Mouse (Mus musculus) heart, embryonic 11.5 days (tissue): Measurements from ENCODE around the gene Fbxw4. TPM values are rescaled to one million over a fixed set of nuclear protein-coding genes. Genes with fewer than 3 reads are reported as not detected.

Experiments used
- ATAC-seq: fragments of 200-750 bp; cut with Nextera tagmentation; replicated peaks from 2 replicates; pipeline ENCODE4 v1.8.0; 2017; ENCODE audit warnings: moderate library complexity; ENCODE audit not compliant: insufficient number of reproducible peaks, low FRiP score, low TSS enrichment
- H3K27ac ChIP-seq: fragments of 300-500 bp; sonication (generic); 2 replicates; pipeline ENCODE4 v1.5.1; 2014; ENCODE audit warnings: mild to moderate bottlenecking, low read depth, low read length
- H3K27me3 ChIP-seq: fragments of 300-500 bp; sonication (generic); 2 replicates; pipeline ENCODE4 v1.6.1; 2014; ENCODE audit warnings: mild to moderate bottlenecking, low read length, mixed read lengths; ENCODE audit not compliant: control insufficient read depth, insufficient read depth
- H3K36me3 ChIP-seq: fragments of 300-500 bp; sonication (generic); 2 replicates; pipeline ENCODE4 v1.6.1; 2014; ENCODE audit warnings: mild to moderate bottlenecking, low read length, moderate library complexity, mixed read lengths; ENCODE audit not compliant: control insufficient read depth, insufficient read depth
- H3K4me1 ChIP-seq: fragments of 300-500 bp; sonication (generic); 2 replicates; pipeline ENCODE4 v1.6.1; 2014; ENCODE audit warnings: low read length; ENCODE audit not compliant: control insufficient read depth, insufficient read depth
- H3K4me2 ChIP-seq: fragments of 300-500 bp; sonication (generic); 2 replicates; pipeline ENCODE4 v1.6.1; 2014; ENCODE audit warnings: mild to moderate bottlenecking, moderate library complexity
- H3K4me3 ChIP-seq: fragments of 300-500 bp; sonication (generic); 2 replicates; pipeline ENCODE4 v1.5.1; 2014; ENCODE audit warnings: low read depth, low read length
- H3K9ac ChIP-seq: fragments of 300-500 bp; sonication (generic); 2 replicates; pipeline ENCODE4 v1.6.1; 2014; ENCODE audit warnings: mild to moderate bottlenecking, low read depth, low read length, moderate library complexity
- H3K9me3 ChIP-seq: fragments of 300-500 bp; sonication (generic); replicated peaks from 2 replicates; pipeline ENCODE4 v1.6.1; 2016; ENCODE audit warnings: low read length; ENCODE audit not compliant: control insufficient read depth
- WGBS: fragments of 180-500 bp; shearing (Covaris S2); extraction: QIAGEN DNeasy Blood & Tissue Kit; methylation state at CpG from one replicate; pipeline ENCODE4 v1.1.7; 2014; ENCODE audit not compliant: insufficient replicate concordance; 5-methylcytosine and 5-hydroxymethylcytosine counted together
- polyA plus RNA-seq: library from polyadenylated mRNA; unstranded; fragments of >200 nt; fragmentation: Nextera tagmentation; extraction: Ambion mirVana; gene quantifications from 2 replicates; pipeline ENCODE4 v1.2.1, GENCODE M21; 2014

The Fbxw4 gene
- polyA plus RNA-seq, 1 experiment from 2014 or later, result 4.2 TPM

DNA sequence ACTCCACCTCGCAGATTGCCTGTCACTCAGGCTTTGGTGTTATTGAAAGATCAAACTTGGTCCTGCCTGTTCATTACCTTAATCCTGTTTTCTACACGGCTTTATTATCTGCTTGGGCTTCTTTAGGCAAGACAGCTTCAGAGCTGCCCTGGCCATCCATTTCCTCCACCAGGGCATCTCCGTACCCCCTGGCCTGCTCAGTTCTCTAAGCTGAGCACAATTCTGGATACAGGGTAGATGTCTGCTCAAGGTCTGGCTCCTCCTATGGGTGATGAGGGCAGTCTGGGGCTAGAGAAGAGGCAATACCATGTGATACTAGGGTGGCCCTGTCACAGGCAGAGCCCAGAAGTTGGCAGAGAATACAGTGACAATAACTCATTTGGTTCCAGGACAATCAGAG is 73.3 kb downstream of the Fbxw4 start:
- Histone ChIP-seq H3K27me3 (no peaks in the 10 kb centered on the region), H3K9ac (no peak overlapping the region), H3K4me1 (peaks cover 14% of the 10 kb centered on the region), H3K27ac (no peak overlapping the region), H3K4me3 (no peak overlapping the region), H3K36me3 (no peaks in the 10 kb centered on the region), H3K4me2 (no peak overlapping the region), H3K9me3 (no peaks in the 10 kb centered on the region)
- no peak for ATAC-seq
- WGBS, result 46% methylated on average over 3 of the region's 3 CpGs

DNA sequence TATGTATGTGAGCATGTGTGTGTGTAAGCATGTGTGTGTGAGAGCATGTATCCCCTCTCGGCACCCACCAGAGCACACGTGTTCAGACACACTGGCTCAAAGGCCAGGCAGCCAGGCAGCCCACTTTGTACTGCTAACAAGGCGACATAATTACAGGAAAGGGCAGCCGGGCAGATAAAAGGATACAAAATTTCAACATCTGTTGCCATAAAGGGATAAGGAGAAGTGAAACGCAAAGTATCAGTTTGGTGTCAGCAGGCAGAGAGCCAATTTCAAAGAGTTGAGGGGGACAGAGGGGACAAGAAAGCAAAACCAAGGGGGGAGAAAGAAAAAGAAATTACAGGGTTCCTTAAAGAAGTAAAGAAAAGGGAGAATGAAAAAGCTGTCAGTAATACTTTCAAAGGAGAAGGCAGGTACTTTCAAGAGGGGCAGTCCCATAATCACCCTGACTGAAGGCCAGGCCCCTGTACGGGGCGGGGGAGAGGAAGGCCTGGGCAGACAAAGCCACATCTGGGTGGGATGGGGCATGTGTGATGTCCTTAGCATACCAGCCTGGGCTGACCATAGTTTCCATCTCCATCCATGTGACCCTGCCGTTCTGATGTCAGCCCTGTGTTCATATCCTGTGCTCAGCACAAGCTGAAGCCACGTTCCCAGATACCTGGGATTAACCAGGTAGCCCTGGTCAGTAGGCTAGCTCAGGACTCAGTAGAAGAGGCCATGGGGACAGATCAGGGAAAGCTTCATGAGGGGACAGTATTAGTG is 75.1 kb downstream of the Fbxw4 start:
- Histone ChIP-seq H3K27ac (no peak overlapping the region), H3K27me3 (no peaks in the 10 kb centered on the region)

DNA sequence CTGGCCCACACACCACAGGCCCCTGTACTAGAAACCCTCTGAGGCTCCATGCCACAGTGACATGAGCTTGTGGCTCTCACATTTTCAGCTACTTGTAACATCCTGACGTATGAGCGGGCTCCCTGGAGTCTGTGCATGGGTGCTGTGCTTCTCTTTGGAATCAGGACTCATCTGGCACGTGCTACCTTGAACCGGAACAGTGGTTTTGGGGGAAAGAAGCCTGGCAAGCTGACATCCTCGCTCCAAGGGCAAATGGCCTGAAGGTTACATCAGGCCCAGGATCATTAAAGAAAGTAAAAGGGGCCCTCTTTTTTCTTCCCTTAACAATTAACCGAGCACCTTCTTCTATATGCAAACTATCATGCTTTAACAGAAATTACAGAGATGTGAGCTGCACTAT is 77.0 kb downstream of the Fbxw4 start:
- no peaks in the 10 kb centered on the region for H3K27me3 ChIP-seq
- no peak overlapping the region for H3K4me2 ChIP-seq
- H3K27ac ChIP-seq, result no peak overlapping the region
- no peaks in the 10 kb centered on the region for H3K9me3 ChIP-seq
- WGBS, result 82% methylated on average over 6 of the region's 6 CpGs
- no peak overlapping the region for H3K9ac ChIP-seq
- peaks cover 5% of the 10 kb centered on the region for H3K36me3 ChIP-seq
- no peak for ATAC-seq
- no peak overlapping the region for H3K4me3 ChIP-seq
- H3K4me1 ChIP-seq, result peaks cover 26% of the 10 kb centered on the region

More for the DNA sequence above, 75.1 kb downstream of the Fbxw4 start:
- H3K9me3 ChIP-seq, result no peaks in the 10 kb centered on the region
- H3K36me3 ChIP-seq, result no peaks in the 10 kb centered on the region
- H3K9ac ChIP-seq, result no peak overlapping the region
- H3K4me3 ChIP-seq, result no peak overlapping the region
- no peak overlapping the region for H3K4me2 ChIP-seq
- no peak for ATAC-seq
- peaks cover 20% of the 10 kb centered on the region for H3K4me1 ChIP-seq
- 58% methylated on average over 9 of the region's 9 CpGs for WGBS

DNA sequence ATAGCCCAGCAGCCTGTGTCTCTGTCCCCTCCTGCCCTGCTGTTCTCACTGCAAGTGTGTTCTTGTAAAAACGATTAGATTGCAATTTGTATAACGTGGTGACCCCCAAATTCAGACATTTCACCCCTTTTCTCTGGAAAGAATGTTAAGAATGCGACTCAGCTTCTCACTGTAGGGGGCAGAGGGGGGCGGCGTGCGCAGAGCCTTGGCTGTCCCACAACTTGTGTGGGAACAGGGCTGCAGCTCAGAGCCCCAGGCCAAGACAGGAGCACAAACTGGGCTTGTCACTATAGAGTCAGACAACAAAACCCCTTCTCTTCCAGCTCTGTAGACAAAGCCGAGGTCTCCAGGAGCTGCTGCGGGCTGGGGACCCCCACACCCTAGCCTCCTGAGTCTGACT is 78.0 kb downstream of the Fbxw4 start:
- no peak overlapping the region for H3K27ac ChIP-seq
- no peak overlapping the region for H3K9ac ChIP-seq
- H3K36me3 ChIP-seq, result peaks cover 5% of the 10 kb centered on the region

DNA sequence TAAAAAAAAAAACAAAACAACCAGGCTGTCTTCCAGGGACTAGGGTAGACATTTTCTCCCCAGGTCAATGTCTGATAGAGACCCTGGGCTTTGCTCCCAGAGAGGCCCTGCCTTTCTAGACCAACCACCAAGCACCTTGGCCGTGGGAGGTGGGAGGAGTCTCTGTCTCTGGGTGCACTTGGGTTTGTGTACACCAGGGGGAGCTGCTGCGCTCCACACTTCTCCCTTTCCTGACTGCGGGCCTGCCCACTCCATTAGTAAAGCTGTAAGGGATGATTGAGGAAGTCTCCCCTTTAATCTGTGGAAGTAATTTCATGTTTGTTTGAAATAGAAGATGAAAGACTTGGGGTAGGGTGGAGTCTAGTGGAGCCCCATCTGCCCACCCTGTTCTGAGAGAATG is 78.9 kb downstream of the Fbxw4 start:
- no peak overlapping the region for H3K4me3 ChIP-seq
- 64% methylated on average over 3 of the region's 3 CpGs for whole genome bisulfite sequencing
- H3K36me3 ChIP-seq, result peaks cover 5% of the 10 kb centered on the region
- H3K9me3 ChIP-seq, result no peaks in the 10 kb centered on the region
- H3K27me3 ChIP-seq, result no peaks in the 10 kb centered on the region
- ATAC-seq, result no peak
- H3K27ac ChIP-seq, result no peak overlapping the region
- H3K4me2 ChIP-seq, result no peak overlapping the region
- H3K9ac ChIP-seq, result no peak overlapping the region
- peaks cover 29% of the 10 kb centered on the region for H3K4me1 ChIP-seq

More for the DNA sequence above, 78.0 kb downstream of the Fbxw4 start:
- peaks cover 26% of the 10 kb centered on the region for H3K4me1 ChIP-seq
- ATAC-seq, result no peak
- H3K4me2 ChIP-seq, result no peak overlapping the region
- no peaks in the 10 kb centered on the region for H3K27me3 ChIP-seq
- 24% methylated on average over 8 of the region's 8 CpGs for WGBS
- no peaks in the 10 kb centered on the region for H3K9me3 ChIP-seq
- no peak overlapping the region for H3K4me3 ChIP-seq

DNA sequence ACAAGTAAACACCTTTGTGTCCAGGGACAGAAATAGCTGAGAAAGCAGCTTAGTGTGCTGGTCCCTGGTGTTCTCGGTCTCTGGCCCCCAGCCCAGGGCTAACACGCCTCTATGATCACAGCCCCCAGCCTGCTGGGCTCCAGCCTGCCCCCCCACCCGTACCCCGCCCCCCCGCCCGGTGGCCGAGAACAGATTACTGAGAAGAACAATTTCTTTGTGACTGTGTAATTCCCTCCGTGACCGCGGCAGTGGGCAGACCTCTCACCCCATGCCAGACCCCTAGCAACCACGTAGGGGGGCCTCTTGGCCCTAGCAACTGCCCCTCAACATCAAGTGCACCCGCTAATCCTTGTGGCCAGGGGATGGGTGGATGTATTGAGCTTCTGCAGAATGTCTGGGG is 79.9 kb downstream of the Fbxw4 start:
- Histone ChIP-seq H3K27me3 (no peaks in the 10 kb centered on the region), H3K4me2 (no peak overlapping the region), H3K27ac (no peak overlapping the region), H3K36me3 (peaks cover 5% of the 10 kb centered on the region), H3K9me3 (no peaks in the 10 kb centered on the region), H3K4me3 (no peak overlapping the region), H3K9ac (no peak overlapping the region), H3K4me1 (peaks cover 38% of the 10 kb centered on the region)
- WGBS, result 79% methylated on average over 12 of the region's 12 CpGs
- no peak for ATAC-seq

DNA sequence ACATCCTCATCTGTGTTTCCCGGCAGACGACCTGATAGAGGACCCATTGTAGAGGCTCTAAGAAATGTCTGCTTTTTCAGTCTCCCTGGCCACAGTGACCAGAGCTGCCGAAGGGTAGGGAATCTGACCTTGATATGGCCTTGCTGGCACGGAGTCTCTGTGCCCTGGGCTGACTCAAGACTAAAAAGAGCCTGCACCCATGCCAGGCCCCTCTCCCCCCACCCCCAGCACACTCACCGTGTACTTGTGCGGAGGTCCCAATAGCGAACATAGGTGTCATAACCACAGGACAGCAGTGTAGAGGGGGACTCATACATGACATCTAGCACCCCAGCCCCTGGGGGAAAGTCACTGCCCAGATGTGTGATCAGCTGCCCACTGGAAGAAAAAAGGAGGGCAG is 80.7 kb downstream of the Fbxw4 start:
- no peak for ATAC-seq
- H3K9me3 ChIP-seq, result no peaks in the 10 kb centered on the region
- H3K4me3 ChIP-seq, result no peak overlapping the region
- peaks cover 44% of the 10 kb centered on the region for H3K4me1 ChIP-seq
- WGBS, result 74% methylated on average over 7 of the region's 7 CpGs
- no peak overlapping the region for H3K27ac ChIP-seq
- H3K36me3 ChIP-seq, result peaks cover 5% of the 10 kb centered on the region
- H3K4me2 ChIP-seq, result no peak overlapping the region
- no peak overlapping the region for H3K9ac ChIP-seq
- no peaks in the 10 kb centered on the region for H3K27me3 ChIP-seq

DNA sequence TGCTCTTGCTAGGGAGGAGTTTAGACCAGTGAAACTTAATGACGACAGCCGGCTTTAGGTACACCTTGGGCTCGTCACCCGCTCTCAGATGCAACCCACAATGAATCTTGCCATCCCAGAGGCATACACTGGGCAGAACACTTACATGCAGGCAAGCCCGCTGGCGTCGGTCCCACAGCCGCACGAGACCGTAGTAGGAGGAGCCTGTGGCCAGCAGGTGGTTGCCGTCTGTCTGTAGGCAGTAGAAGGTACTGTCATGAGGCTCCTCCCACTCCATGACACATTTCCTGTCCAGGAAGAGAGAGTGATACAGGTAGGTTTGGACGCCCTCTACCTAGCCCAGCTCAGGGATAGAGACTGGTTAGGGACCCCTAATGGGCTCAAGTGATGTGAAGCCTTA is 81.1 kb downstream of the Fbxw4 start:
- Histone ChIP-seq H3K27ac (no peak overlapping the region), H3K9ac (no peak overlapping the region)
- WGBS, result 85% methylated on average over 12 of the region's 12 CpGs

DNA sequence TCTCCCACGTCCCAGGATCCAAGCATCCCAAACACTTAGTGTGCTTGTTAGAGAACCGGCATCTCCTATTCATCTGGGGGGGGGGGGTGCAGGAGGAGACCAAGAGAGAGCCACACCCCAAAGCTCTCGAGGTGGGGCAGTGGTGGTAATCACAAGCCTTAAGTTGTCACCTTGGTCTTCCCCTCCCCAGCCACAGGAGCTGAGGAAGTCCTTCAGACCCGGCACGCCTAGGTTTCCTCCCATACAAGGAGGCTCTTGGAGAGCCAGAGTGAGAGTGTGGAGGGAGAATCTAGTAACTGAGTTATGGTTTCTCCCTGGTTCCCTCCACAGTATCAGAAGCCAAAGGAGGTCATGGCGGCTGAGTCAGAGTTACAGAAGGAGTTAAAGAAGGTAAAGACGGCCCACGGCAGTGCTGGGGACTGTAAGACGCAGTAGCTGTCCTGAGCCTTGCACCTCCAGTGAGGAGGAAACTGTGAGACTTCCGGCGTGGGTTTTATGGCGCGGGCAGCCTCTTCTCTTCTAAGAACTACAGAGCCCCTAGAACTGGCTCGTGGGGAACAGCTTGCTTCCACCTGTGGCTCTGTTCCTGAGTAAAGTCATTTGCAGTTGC is 82.9 kb downstream of the Fbxw4 start:
- Histone ChIP-seq H3K9me3 (no peaks in the 10 kb centered on the region), H3K36me3 (peaks cover 5% of the 10 kb centered on the region), H3K9ac (no peak overlapping the region), H3K27me3 (no peaks in the 10 kb centered on the region), H3K27ac (no peak overlapping the region), H3K4me2 (no peak overlapping the region), H3K4me1 (peaks cover 49% of the 10 kb centered on the region), H3K4me3 (no peak overlapping the region)
- 68% methylated on average over 14 of the region's 14 CpGs for WGBS
- ATAC-seq, result no peak

More for the DNA sequence above, 81.1 kb downstream of the Fbxw4 start:
- no peak overlapping the region for H3K4me3 ChIP-seq
- peaks cover 44% of the 10 kb centered on the region for H3K4me1 ChIP-seq
- H3K9me3 ChIP-seq, result no peaks in the 10 kb centered on the region
- H3K27me3 ChIP-seq, result no peaks in the 10 kb centered on the region
- no peak overlapping the region for H3K4me2 ChIP-seq
- no peak for ATAC-seq
- H3K36me3 ChIP-seq, result peaks cover 5% of the 10 kb centered on the region
